Mouse (Mus musculus): ENCODE measurements around the gene Phlpp1.

DNA sequence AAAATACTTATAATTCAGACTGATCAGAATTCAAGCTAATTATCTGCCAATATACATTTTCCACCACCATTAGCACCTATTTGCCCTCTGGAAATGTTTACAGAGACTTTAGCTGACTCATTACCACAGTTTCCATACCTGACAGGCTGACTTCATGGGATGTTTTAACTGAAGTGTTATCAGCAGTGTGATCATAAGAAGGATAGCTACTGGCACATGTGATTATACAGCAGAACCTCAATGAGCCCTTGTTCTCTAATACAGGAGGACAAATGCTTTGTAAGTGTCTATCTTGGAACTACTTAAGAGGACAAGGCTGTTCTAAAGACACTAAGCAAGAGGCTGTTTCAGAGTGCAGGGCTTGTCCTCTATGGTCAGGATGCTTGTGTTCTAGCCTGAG is 15.9 kb downstream of the Phlpp1 start:
- TF ChIP-seq EP300 (optimal IDR thresholded peaks at IDR 0.05) (no peak), CTCF (IDR thresholded peaks at IDR 0.05; ENCODE audit: low read depth) (no peak)
